Mouse (Mus musculus) erythroid progenitor cell, adult 5-6 weeks (primary cell): Measurements from ENCODE around the gene Sec14l4. TPM values are rescaled to one million over a fixed set of nuclear protein-coding genes. Genes with fewer than 3 reads are reported as not detected.
A peak's percentile ranks its signal among the peaks of the same experiment; 100 is the strongest.

Experiments used
- ATAC-seq: replicated peaks from 2 replicates; pipeline ENCODE4 v1.8.0; 2016; ENCODE audit warnings: moderate number of reproducible peaks, mild to moderate bottlenecking, moderate TSS enrichment, inconsistent platforms; ENCODE audit not compliant: poor library complexity, low FRiP score, severe bottlenecking
- total RNA-seq, 2 experiments: library from RNA; stranded (forward) in 1 of 2; stranded (reverse) in 1 of 2; fragments of 150-400 nt in 1 of 2; fragments of 186-747, 209-891 nt in 1 of 2; gene quantifications; 2 replicates each; pipeline versions ENCODE4 v1.2.3 to v1.2.4; 2015 to 2017; ENCODE audit warnings: low replicate concordance in 2 of 2

Sec14l4 gene
- total RNA-seq, 2 experiments from 2014 or later = not detected

DNA sequence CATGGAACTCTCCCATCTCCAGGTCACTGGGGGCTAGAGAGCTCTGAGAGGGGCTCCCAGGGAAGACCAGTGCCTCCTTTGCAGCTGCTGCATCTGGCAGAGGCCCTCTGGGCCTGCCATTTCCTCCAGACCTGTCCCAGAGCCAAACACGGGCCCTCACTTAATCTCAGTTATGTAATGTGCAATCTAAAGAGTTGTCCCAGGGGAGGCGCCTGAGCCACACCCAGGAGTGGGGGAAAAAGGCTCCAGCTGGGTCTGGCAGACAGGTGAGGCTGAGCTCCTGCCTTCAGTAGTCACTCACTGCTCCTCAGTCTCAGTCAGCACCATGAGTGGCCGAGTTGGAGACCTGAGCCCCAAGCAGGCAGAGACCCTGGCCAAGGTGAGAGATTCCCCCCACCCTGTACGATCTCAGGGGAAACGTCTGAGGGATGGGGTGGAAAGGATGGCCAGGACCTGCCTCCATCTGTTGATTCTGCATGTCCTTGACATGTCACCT, 33.4 kb downstream of the Sec14l4 start, which contains the start of gene Sec14l3:
TSS of gene Sec14l3 (plus strand) at position 215 of the 496 bp plus-strand sequence.
- ATAC-seq = no peak

- ATAC-seq = 0 out of 2 replicates have a peak, but pooled peaks have one; percentile 16
Measured at GRCm38 (mm10) chr11:4069664-4070063, 38.4 kb downstream of the Sec14l4 start.

- no peak for ATAC-seq
Measured at GRCm38 (mm10) chr11:4076633-4077032, 45.4 kb downstream of the Sec14l4 start.

DNA sequence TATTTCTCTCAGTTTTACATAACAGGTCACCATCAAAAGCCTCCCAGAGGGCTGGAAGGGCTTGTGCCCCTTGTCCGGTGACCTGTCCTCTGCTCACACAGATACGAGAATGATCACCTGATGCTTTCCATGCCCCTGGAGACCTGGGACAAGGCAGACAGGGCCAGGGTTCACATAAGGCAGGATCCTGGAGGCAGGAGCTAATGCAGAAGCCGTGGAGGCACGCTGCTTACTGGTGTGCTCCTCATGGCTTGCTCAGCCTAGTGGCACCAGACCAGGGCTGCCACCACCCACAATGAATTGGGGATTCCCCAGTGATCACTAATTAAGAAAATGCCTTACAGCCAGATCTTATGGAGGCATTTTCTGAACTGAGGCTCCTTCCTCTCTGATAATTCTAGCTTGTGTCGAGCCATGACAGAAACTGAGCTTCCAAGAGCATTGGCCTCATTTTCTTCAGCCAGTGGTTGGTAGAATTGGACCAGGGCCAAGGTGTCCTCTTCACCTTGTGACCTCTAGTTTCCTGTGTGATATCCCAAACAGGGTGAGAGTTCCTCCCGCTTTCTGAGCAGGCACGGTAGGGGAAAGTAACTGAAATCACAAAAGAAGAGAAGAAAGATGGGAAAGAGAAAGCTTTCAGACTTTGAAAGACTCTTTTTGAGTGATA, 47.1 kb downstream of the Sec14l4 start:
- ATAC-seq = no peak

DNA sequence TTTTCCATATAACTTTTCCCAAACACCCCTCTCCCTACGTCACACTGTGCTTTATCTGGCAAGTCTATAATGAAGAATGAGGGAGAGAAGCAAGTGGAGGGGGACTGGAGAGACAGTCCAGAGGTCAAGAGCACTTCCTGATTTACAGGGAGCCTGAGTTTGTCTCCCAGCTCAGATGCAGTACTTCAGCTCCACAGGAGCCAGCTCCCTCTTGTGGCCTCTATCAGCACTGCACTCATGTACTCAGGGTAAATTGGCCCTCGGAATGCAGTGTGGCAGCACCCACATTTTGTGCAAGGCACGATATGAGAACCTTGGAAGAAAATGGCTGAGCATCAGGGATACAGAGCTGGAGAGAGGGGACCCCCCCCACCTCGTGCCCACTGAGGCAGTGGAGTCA, 49.0 kb downstream of the Sec14l4 start:
- peak; percentile 79 for ATAC-seq

DNA sequence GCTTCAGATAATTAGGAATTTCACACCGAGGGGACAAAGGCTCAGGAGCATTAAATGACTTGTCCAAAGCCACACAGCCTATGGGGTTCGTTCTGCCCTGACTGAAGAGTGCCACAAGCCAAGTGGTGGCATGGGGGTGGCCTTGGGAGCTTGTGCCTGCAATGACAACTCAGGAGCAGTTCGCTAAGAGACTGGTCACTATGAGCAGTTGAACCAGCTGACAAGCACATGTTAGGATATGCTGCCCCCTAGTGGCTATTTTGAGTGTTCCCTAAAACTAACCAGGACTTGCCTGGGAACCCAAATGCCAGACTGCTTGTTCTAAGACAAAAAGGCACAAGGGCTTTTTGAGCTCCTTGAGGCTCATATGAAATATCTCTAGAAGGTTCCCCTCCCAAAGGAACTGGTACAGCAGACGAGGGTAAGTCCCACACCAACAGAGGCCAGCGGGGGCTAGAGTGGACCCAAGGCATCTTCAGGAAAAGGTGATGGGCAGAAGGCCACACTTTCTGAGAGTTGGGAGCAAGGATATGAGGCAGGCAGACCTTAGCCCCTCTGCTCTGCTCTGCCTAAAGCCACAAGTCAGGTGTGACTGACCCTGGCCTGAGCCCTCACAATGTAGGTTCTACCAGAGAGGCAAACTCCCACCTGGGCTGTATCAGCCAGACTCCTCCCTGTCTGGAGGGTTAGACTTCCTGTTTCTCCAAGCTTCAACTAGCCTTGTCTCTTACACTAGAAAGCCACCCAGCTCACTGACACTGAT, 52.2 kb downstream of the Sec14l4 start:
- ATAC-seq = peak; percentile 50; the same call in 1 of the 2 replicates

GRCm38 (mm10) chr11:4086246-4086645, 55.0 kb downstream of the Sec14l4 start:
- ATAC-seq = no peak

GRCm38 (mm10) chr11:4087267-4087666, 56.0 kb downstream of the Sec14l4 start:
- no peak for ATAC-seq

DNA sequence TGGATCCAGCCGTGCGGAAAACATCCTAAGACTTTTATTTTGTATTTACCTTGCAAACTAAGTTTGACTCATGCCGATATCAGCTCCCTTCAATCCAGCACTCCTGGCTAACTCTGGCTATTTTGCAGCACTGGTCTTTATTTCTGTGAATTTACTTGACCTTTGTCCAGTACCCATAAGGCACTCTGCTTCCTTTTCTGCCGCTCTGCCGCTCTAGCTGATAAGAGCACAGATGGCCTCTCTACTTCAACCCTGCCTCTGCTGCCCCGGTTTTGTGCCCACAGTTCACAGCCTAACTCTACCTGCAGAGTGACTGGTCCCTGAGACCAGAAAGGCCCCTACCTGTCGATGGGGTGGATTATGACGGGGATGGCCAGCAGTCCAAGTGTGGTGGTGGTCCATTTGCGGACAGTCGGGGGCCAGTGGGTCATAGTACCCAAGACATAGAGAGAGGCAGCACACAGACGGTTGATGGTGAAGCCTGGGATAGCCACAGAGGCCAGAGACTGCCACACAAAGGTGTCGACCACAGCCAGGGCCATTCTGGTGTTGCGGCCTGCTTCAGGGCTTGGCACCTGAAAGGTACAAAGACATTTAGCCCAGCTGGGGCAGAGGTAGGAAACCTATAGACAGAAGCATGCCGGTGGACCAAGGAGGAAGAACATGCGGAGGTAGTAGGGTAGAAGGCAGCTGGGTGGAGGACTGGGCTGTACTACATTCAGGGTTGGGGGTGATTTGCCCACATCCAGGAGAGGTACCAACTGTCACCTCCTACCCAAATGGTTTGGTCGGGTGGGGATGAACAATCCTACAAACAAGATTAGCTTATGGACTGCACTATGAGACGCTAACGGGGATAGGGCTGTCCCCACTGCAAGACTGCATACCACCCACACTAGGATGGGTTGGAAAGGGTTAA, 62.5 kb downstream of the Sec14l4 start:
- no peak for ATAC-seq

DNA sequence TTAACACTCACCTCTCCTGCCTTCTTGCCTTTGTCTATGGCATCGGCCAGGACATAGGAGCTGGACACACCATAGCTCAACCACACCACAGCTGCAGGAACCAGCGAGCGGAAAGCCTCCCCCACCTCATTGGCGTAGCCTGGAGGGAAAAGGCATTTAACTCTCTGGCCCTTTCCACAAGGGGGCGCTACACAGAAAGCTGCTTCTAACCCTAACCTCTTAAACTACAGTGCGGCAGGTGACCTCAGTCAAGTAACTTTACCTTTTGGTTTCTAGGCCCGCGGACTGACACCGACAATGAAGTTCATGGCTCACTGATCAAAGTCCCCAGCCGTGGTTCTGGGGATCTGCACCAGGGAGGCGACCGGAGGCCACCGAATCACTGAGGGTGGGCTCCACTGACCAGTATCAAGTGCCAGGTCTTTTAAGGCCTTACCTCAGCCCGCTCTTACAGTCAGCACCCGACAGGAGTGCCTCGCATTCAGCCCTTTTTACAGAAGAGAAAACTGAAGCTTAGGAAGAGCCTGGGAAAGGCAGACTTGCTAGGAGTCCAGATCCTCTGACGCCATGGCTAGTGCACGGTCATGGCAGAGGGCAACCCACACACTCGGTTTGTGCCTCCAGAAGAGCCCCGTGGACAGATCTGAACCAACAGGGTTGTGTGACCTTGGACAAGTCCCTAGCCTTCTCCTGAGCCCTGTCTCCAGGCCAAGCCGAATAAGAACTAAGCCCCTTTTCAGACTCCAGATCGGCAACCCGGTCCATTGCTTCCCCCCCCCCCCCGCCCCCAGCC, 63.3 kb downstream of the Sec14l4 start:
- ATAC-seq = peak; percentile 45

GRCm38 (mm10) chr11:4095171-4096053, 64.2 kb downstream of the Sec14l4 start, which contains the start of gene Mtfp1:
Gene Mtfp1 (minus strand): TSS chr11:4095445.
- peak; percentile 30 for ATAC-seq

GRCm38 (mm10) chr11:4096054-4096984, 65.1 kb downstream of the Sec14l4 start:
- ATAC-seq = peak; percentile 88

GRCm38 (mm10) chr11:4097091-4097621, 65.9 kb downstream of the Sec14l4 start:
- ATAC-seq = 0 out of 2 replicates have a peak, but pooled peaks have one; percentile 8
